Mouse (Mus musculus) hindbrain, postnatal 0 days (tissue): ENCODE results near the gene Snapc5. TPM values are rescaled to one million over a fixed set of nuclear protein-coding genes. Genes with fewer than 3 reads are reported as not detected.

Experiments used
- ATAC-seq: fragments of 200-750 bp; cut with Nextera tagmentation; 2 replicates; pipeline ENCODE4 v1.8.0; 2017; ENCODE audit warnings: mild to moderate bottlenecking, moderate TSS enrichment, moderate library complexity
- DNase-seq: peaks from one replicate; pipeline ENCODE4 v3.0.0-alpha.2; 2015; ENCODE audit warnings: low spot score
- H3K27ac ChIP-seq: fragments of 300-500 bp; sonication (generic); 2 replicates; pipeline ENCODE4 v1.5.1; 2014; ENCODE audit warnings: mild to moderate bottlenecking
- H3K27me3 ChIP-seq: fragments of 300-500 bp; sonication (generic); 2 replicates; pipeline ENCODE4 v1.6.1; 2014; ENCODE audit warnings: low read length, mixed read lengths; ENCODE audit not compliant: insufficient read depth
- H3K36me3 ChIP-seq: fragments of 300-500 bp; sonication (generic); 2 replicates; pipeline ENCODE4 v1.6.1; 2014; ENCODE audit warnings: low read length, mixed read lengths; ENCODE audit not compliant: insufficient read depth
- H3K4me1 ChIP-seq: fragments of 300-500 bp; sonication (generic); 2 replicates; pipeline ENCODE4 v1.6.1; 2014; ENCODE audit warnings: antibody characterized with exemption, low read length, mixed read lengths; ENCODE audit not compliant: insufficient read depth
- H3K4me2 ChIP-seq: fragments of 300-500 bp; sonication (generic); 2 replicates; pipeline ENCODE4 v1.6.1; 2014; ENCODE audit warnings: low read depth, mild to moderate bottlenecking, low read length, moderate library complexity, mixed read lengths
- H3K4me3 ChIP-seq: fragments of 300-500 bp; sonication (generic); 2 replicates; pipeline ENCODE4 v1.5.1; 2014; ENCODE audit warnings: low read length
- H3K9ac ChIP-seq: fragments of 300-500 bp; sonication (generic); replicated peaks from 2 replicates; pipeline ENCODE4 v1.6.1; 2014; ENCODE audit warnings: mild to moderate bottlenecking, low read length, moderate library complexity, mixed read lengths
- H3K9me3 ChIP-seq: fragments of 300-500 bp; sonication (generic); 2 replicates; pipeline ENCODE4 v1.6.1; 2016; ENCODE audit warnings: low read length, mixed read lengths
- CTCF ChIP-seq: IDR thresholded peaks from 2 replicates; pipeline ENCODE4 v1.5.1; 2016; ENCODE audit warnings: antibody characterized with exemption, control low read depth, low read depth
- WGBS: fragments of 180-500 bp; shearing (Covaris S2); extraction: QIAGEN DNeasy Blood & Tissue Kit; methylation state at CpG from one replicate; pipeline ENCODE4 v1.1.7; 2014; 5-methylcytosine and 5-hydroxymethylcytosine counted together
- polyA plus RNA-seq: library from polyadenylated mRNA; unstranded; fragments of >200 nt; fragmentation: Nextera tagmentation; extraction: Ambion mirVana; gene quantifications from 2 replicates; pipeline ENCODE4 v1.2.1, GENCODE M21; 2015
- total RNA-seq: library from RNA; depleted of rRNA; stranded (reverse); fragments of >200 nt; gene quantifications from 2 replicates; pipeline ENCODE4 v1.2.3, GENCODE M21; 2014

Snapc5 gene
- total and polyA plus RNA-seq, 2 experiments from 2014 or later = 5.9 to 35.0 TPM

DNA sequence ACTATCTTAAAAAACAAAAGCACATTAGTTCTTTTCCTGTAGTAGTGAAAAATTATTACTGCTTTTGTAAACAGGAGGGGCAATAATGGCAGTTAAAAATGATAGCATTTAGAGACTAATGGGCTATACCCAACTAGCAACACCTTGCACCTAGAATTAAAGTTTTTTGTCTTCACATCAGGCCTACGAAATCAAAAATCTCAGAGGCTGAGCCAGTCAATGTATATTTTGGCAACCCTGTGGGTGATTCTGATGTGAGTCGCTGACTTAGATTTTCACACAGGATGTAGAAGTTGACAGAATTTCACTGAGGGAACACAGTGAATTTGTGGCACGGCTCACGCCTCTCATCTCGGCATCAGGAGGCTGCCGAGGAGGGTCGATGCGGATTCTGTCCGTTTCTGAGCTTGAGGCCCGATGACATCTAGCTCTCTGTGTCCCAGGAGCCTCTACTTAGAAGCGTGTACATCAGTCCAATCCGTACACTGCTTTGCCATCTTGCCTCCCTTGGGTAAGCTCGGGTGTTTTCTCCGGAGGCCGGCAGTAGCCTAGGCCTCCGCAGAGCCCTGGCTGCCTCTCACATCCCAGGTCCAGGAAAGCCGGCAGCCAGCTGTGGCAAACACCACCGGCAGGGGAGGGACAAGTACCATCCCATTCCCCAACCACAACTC, 6.8 kb upstream of the Snapc5 start:
- 2% methylated on average over 18 of the region's 18 CpGs for WGBS
- no peak for DNase-seq
- H3K27ac ChIP-seq = peak overlapping the region; percentile 85
- no peaks in the 10 kb centered on the region for H3K27me3 ChIP-seq
- peak overlapping the region; percentile 82 for H3K9ac ChIP-seq
- H3K4me2 ChIP-seq = peak overlapping the region; percentile 77
- H3K4me1 ChIP-seq = peaks cover 7% of the 10 kb centered on the region; the same call in 1 of the 2 replicates
- H3K4me3 ChIP-seq = peak overlapping the region; percentile 83
- peak; percentile 59 for ATAC-seq
- TF ChIP-seq CTCF = peak; percentile 26; the same call in 1 of the 2 replicates
- H3K36me3 ChIP-seq = peaks cover 16% of the 10 kb centered on the region
- no peaks in the 10 kb centered on the region for H3K9me3 ChIP-seq

DNA sequence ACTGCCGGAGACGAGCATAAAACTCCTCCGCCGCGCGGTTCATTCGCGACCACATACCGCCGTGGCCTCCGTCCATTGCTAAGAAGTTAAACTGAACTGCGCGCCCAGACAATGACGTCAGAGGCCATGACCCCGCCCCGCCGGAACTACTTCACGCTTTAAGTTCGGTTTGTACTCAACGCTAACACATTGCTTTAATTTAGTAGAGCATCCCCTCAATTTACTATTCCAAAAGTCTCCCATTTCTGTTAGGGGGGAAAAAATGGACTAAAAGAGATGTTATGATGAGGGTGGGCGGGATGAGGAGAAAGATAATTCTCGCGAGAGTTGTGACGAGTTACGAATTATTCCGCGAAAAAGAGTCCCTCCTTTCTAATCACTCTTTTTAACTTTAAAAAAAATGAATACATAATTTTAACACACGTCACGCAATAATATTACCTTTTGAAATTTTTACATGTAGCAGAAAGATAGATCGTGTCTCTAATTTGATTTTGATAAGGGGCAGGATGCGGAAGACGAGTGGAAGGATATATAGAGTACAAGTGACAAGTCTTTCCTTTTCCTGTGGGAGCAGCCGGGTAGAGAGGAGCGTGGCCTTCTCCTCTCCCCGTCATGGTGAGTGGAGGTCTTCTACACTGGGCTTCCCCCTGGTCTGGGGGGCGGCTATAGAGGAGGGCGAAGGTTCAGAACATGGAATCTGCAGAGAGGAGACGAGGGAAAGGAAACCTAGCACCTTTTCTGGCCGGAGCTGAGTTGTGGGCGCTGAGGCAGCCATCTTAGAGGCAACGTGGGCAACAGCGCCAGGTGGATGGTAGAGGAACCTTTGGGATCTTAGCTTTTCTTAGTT, 6.0 kb upstream of the Snapc5 start, which contains the start of the genes Zwilch and Rpl4:
TSS of gene Zwilch (minus strand) at position 289 of the 850 bp plus-strand sequence.
TSS of gene Rpl4 (plus strand) at position 560 of the 850 bp plus-strand sequence.
- no peaks in the 10 kb centered on the region for H3K9me3 ChIP-seq
- ATAC-seq = peak; percentile 92
- peaks cover 7% of the 10 kb centered on the region; the same call in 1 of the 2 replicates for H3K4me1 ChIP-seq
- H3K4me2 ChIP-seq = peak within 1 kb of the TSS; percentile 77
- under 1% methylated on average over 42 of the region's 42 CpGs for WGBS
- H3K36me3 ChIP-seq = peaks cover 24% of the 10 kb centered on the region
- H3K9ac ChIP-seq = peak within 1 kb of the TSS; percentile 82
- peak; percentile 54 for TF ChIP-seq CTCF
- H3K27ac ChIP-seq = peak within 1 kb of the TSS; percentile 85
- peak within 1 kb of the TSS; percentile 83 for H3K4me3 ChIP-seq
- peak; percentile 91 for DNase-seq
- H3K27me3 ChIP-seq = no peaks in the 10 kb centered on the region

DNA sequence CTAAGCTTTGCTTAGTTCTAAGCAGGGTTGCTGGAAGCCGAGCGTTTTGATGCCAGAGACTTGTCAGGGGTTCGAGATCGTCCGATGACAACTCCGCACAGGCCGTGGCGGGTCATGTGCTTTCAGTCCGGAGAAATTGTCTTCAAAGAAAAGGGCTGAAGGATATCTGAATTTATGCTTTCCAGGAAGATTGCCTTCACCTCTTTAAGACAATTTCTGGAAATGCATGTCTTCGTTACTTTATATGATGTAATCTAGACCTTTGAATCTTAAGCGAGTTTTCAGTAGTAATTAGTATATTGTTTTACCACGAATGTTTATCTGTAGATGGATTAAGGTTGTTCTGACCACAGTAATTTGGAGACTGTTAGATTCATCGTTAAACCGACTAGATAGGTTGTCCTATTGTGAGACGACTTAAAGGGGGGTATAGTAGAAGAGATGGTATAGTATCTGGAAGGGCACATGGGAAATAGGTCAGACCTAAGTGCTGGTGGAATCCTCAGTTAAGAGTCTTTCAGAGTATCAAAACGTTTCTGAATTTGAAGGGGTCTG, 5.3 kb upstream of the Snapc5 start:
- Histone ChIP-seq H3K4me2 (peak overlapping the region; percentile 77), H3K27me3 (no peaks in the 10 kb centered on the region), H3K36me3 (peaks cover 28% of the 10 kb centered on the region), H3K9me3 (no peaks in the 10 kb centered on the region), H3K4me3 (peak overlapping the region; percentile 83), H3K9ac (peak overlapping the region; percentile 82), H3K27ac (peak overlapping the region; percentile 85), H3K4me1 (peaks cover 7% of the 10 kb centered on the region; the same call in 1 of the 2 replicates)
- TF ChIP-seq CTCF = no peak
- ATAC-seq = no peak
- 1% methylated on average over 16 of the region's 16 CpGs for WGBS
- DNase-seq = no peak

GRCm38 (mm10) chr9:64174341-64174740, 4.7 kb upstream of the Snapc5 start:
- Histone ChIP-seq H3K4me3 (peak overlapping the region; percentile 83), H3K36me3 (peaks cover 28% of the 10 kb centered on the region), H3K9ac (peak overlapping the region; percentile 82), H3K9me3 (no peaks in the 10 kb centered on the region), H3K27me3 (no peaks in the 10 kb centered on the region), H3K4me1 (peaks cover 7% of the 10 kb centered on the region; the same call in 1 of the 2 replicates), H3K27ac (0 out of 2 replicates have a peak overlapping the region, but pooled peaks have one; percentile 85), H3K4me2 (peak overlapping the region; percentile 77)
- TF ChIP-seq CTCF = no peak
- no peak for ATAC-seq
- no peak for DNase-seq

DNA sequence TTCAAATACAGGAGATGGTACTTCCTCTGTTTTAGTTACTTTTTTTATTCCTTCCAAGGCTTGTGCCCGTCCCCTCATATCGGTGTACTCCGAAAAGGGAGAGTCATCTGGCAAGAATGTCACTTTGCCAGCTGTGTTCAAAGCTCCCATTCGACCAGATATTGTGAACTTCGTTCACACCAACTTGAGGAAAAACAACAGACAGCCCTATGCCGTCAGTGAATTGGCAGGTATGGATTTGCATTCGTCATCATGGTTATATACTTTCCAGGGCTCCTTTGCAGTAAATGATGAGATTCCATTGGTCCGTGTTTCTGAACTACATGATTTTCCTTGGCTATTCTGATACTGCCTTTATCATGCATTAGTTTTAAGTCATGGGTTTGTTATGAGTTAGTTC, 4.3 kb upstream of the Snapc5 start:
- Histone ChIP-seq H3K4me3 (peak overlapping the region; percentile 83), H3K4me2 (peak overlapping the region; percentile 77), H3K27me3 (no peaks in the 10 kb centered on the region), H3K4me1 (peaks cover 8% of the 10 kb centered on the region; the same call in 1 of the 2 replicates), H3K9me3 (no peaks in the 10 kb centered on the region), H3K9ac (no peak overlapping the region), H3K27ac (no peak overlapping the region), H3K36me3 (peaks cover 28% of the 10 kb centered on the region)
- WGBS = 73% methylated on average over 8 of the region's 8 CpGs
- ATAC-seq = no peak
- no peak for TF ChIP-seq CTCF
- DNase-seq = no peak

DNA sequence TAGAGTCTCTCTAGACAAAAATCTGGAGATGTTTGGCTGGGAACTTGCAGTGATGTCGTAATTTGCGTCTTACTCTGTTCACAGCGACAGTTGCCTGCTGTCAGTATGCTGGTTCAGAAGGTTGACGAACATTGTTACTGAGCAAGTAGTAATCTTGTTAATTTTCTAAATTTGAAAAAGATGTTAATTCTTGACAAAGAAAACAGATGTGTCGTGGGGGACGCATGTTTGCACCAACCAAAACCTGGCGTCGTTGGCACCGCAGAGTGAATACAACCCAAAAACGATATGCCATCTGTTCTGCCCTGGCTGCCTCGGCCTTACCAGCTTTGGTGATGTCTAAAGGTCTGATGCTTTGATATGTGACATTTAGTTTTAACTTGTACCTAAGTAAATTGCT, 3.7 kb upstream of the Snapc5 start:
- Histone ChIP-seq H3K9me3 (no peaks in the 10 kb centered on the region), H3K9ac (no peak overlapping the region), H3K4me1 (peaks cover 12% of the 10 kb centered on the region; the same call in 1 of the 2 replicates), H3K27me3 (no peaks in the 10 kb centered on the region), H3K4me2 (no peak overlapping the region), H3K4me3 (no peak overlapping the region), H3K27ac (no peak overlapping the region), H3K36me3 (peaks cover 30% of the 10 kb centered on the region)
- no peak for ATAC-seq
- 82% methylated on average over 11 of the region's 11 CpGs for WGBS
- DNase-seq = no peak
- no peak for TF ChIP-seq CTCF
